Mouse (Mus musculus): Measurements from ENCODE around the gene Gm45713. TPM values are rescaled to one million over a fixed set of nuclear protein-coding genes. Genes with fewer than 3 reads are reported as not detected.
"Not testable (repeated sequence)": the region's sequence is repeated elsewhere in the genome, so short reads cannot be mapped to it uniquely, and the experiment has no call there.

The Gm45713 gene
- total RNA-seq, 2 experiments from 2014 or later: not detected

DNA sequence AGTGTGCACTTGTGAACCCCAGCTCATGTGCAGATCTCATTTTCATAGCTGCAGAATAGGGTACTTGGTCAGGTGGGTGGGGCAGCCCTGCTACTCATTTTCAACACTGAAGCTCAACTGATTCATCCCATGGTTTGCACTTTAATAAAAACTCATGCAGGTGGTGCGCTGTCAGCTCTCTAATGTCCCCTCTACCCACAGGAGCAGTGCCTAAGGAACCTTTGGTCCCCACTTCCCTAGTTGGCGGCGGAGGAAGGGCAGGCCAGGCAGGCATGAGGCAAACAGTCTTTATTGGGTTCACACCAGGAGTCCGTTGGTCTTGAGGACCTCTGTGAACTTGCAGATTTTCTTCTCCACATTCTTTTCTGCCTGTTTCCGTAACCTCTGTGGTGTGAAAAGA lies 10.4 kb downstream of the Gm45713 start:
- not testable (repeated sequence) for ATAC-seq (ENCODE audit: poor library complexity, severe bottlenecking)

- no peak for ATAC-seq (ENCODE audit: poor library complexity, severe bottlenecking)
Measured at GRCm38 (mm10) chr7:45125144-45125600, 10.9 kb downstream of the Gm45713 start.

- peak; percentile 69 for ATAC-seq (ENCODE audit: poor library complexity, severe bottlenecking)
Measured at GRCm38 (mm10) chr7:45124224-45125143, 11.5 kb downstream of the Gm45713 start, which contains the start of gene Rps11. Rps11 (minus strand) TSS chr7:45124439.

DNA sequence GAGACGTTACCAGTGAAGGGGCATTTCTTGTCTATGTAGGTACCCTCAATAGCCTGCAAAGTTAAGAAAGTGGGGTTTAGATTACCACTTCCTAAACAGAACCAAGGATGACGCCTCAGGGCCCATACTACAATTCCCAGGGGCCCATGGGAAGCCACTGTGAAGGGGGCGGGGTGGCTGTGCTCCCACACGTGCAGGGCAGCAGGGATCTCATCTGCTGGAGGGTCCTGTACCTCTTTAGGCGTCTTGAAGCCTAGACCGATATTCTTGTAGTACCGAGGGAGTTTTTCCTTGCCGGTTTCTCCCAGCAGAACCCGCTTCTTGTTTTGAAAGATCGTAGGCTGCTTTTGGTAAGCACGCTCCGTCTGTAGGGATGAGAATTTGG lies 12.9 kb downstream of the Gm45713 start:
- no peak for ATAC-seq (ENCODE audit: poor library complexity, severe bottlenecking)

- ATAC-seq (ENCODE audit: poor library complexity, severe bottlenecking): no peak
Measured at GRCm38 (mm10) chr7:45122561-45123185, 13.4 kb downstream of the Gm45713 start.

DNA sequence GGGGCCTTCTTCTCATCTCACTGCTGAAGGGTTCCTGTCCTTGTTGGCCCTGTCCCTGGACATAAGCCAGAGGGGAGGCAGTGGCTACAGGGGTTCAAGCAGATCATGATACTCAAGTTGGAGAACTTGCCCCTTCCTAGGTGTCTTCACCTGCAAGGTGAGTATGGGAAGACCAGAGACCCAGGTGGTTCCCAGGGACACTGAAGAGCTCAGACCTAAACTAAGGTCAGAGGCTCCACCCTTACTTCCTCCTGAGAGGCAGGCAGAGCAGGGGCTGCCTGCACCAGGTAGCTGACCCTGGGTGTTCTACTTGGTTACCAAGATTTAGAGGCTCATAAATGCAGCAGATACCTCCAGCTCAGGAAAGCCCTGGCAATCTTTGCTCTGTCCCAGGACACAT lies 14.1 kb downstream of the Gm45713 start:
- ATAC-seq (ENCODE audit: poor library complexity, severe bottlenecking): no peak

- ATAC-seq (ENCODE audit: poor library complexity, severe bottlenecking): peak; percentile 41
Measured at GRCm38 (mm10) chr7:45121404-45121803, 14.6 kb downstream of the Gm45713 start.

DNA sequence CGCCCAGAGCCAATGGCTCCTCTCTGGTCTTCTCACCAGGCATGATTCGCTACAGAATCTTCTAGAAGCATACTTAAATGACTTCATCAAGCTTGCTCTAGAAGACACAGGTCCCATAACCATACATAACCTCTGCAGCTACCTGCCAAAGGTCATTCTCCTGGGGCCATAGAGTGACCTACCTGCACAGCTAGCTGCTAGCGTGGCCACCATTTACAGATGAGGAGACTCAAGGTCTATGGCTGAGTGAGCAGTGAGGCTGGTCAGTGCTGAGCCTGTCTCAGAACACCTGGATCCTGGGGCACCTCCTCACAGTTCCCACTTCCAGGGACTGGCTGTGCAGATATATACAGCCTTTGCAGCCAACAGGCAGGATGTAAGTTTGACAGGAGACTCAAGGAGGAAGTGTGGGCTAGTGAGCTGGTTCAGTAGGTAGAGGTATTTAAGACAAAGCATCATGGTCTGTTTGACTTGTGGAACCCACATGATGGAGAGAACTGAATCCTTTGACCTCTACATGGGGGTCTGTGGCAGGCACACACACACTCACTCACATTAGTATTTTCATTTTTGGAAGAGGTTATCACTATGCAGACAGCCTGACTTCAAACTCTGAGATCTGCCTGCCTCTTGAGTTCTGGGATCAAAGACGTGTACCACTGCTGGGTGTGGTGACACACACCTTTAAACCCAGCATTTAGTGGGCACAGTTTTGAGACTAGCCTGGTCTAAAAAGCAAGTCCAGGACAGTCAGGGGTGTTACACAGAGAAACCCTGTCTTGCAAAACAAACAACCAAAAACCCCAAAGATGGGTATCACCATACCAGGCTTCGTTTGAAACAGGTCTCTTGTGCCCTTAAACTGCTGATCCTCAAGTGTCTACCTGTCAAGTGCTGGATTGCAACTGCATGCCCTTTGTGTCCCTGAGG lies 16.0 kb downstream of the Gm45713 start:
- no peak for ATAC-seq (ENCODE audit: poor library complexity, severe bottlenecking)

DNA sequence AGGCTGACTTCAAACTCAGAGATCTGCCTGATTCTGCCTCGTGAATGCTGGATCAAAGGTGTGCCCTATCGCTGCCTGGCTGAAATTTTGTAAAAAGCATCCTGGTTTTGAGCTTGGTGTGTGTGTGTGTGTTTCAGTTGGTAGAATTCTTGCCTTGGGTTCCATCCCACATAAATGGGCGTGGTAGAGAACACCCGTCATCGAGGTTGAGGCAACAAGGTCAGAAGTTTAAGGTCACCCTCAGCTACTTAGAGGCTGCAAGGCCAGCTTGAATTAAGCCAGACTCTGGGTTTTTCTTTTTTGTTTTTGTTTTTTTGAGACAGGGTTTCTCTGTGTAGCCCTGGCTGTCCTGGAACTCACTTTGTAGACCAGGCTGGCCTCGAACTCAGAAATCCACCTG lies 17.7 kb downstream of the Gm45713 start:
- no peak for ATAC-seq (ENCODE audit: poor library complexity, severe bottlenecking)

DNA sequence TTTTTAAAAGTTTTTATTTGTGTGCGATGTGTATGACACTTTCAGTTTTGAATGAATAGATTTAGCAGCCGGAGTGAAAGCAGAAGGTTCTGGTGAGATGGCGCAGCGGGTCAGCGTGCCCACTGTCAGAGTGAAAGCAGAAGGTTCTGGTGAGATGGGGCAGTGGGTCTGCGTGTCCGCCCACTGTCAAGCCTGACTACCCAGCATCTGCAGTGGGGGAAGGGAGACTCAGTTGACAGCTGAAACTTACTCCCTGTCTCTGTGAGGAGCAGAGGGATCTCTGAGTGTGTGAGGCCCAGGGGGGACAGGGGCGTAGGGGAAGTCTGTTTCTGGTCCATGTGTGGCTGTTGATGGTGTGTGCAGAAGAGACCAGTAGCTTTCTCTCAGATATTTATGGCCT lies 18.5 kb downstream of the Gm45713 start:
- ATAC-seq (ENCODE audit: poor library complexity, severe bottlenecking): no peak

DNA sequence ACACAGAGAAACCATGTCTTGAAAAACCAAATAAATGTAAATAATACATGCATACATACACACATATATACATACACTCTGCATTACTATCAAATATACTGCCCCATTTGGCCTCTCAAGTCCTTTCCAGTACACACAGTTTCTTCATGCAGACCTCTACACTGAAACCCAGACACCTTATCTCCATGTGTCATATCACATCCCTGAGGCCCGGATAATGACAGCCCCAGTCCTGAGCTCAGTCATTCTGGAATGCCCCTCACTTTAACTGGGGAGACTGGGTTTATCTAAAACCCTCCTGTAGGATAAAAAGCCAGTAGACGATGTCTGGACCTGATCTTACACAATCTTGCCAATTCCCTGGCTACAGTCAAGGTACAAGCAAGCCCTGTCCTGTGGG lies 22.6 kb downstream of the Gm45713 start:
- ATAC-seq (ENCODE audit: poor library complexity, severe bottlenecking): no peak

DNA sequence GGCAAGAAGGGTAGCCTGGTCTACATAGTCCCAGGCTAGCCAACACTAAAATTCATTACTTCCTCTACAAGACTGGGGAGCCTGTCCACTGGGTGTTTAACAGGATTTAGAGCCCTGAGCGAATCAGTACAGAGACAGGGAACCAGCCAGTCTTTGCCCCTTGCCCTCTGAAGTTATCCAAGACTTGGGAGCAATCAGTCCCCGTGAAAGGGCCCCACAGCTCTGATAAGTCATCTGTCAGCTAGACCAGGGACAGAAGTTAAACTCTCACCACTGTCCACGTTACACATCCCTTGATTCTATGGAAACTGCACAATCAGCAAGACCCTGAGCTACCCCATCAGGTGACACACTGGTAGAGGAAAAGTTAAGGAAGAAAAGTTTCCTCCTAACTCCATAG lies 23.5 kb downstream of the Gm45713 start:
- ATAC-seq (ENCODE audit: poor library complexity, severe bottlenecking): no peak

DNA sequence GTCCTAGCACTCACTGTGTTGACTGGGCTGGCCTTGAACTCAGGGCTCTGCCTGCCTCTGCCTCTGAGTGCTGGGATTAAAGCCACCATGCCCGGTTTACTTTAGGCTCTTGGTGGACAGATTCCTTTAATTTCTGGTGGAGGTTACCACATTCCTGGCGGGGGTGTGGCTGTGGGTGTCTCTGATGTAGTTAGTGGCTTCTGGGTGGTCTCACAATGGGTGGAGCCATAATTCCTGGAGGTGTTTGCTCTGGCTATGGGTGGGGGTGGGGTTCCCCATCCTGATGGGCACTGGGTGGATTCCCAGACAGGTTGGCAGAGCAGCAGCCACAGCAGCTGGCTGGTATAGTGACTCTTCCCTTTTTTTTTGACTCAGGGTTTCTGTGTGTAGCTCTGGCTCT lies 24.1 kb downstream of the Gm45713 start:
- no peak for ATAC-seq (ENCODE audit: poor library complexity, severe bottlenecking)

DNA sequence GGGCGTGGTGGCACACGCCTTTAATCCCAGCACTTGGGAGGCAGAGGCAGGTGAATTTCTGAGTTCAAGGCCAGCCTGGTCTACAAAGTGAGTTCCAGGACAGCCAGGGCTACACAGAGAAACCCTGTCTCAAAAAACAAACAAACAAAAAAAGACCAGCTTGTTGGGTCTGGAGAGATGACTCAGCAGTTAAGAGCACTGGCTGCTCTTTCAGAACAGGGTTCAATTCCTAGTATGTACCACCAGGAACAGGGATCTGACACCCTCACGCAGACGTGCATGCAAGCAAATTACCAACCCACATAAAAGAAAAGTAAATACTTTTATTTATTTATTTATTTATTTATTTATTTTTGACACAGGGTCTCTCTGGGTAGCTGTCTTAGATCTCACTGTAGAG lies 25.9 kb downstream of the Gm45713 start:
- ATAC-seq (ENCODE audit: poor library complexity, severe bottlenecking): not testable (repeated sequence)

DNA sequence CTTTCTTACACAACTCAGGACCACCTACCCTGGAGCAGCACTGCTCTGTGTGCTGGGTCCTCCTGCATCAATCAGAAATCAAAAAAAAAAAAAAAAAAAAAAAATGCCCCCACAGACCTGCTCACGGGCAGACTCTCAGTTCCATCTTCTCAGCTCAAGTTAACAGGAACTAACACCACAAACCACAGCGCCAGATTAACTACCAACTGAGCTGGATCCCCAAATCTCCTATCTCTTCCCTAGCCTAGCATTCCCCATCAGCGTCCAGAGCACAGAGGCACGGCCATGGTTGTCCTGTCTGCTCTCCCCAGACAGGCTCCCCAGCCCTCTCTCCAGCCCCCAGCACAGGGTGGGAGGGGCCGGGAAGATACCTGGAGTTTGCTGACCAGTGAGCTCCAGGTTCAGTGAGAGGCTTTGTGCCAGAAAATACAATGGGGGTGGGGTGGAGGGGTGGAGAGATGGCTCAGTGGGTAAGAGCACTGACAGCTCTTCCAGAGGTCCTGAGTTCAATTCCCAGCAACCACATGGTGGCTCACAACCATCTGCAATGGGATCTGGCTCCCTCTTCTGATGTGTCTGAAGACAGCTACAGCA lies 28.9 kb downstream of the Gm45713 start:
- peak; percentile 39; the same call in 1 of the 2 replicates for ATAC-seq (ENCODE audit: poor library complexity, severe bottlenecking)

DNA sequence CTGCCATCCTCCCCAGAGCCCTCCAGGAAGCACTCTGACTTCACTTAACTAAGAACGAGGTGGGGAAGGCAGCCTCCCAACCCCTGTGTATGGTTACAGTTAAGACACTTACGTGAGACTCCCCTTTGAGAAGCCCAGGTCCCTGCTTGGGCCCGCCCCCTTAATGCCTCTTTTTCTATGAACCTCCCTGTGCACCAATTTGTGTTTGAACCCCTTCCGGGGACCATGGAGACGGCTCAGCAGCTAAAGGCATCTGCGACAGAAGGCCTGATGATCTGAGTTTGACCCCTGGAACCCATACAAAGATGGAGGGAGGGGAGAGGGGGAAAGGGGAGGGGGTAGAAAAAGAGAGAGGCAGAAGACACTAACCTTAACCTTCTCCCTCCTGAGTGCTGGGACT lies 29.6 kb downstream of the Gm45713 start:
- no peak for ATAC-seq (ENCODE audit: poor library complexity, severe bottlenecking)

DNA sequence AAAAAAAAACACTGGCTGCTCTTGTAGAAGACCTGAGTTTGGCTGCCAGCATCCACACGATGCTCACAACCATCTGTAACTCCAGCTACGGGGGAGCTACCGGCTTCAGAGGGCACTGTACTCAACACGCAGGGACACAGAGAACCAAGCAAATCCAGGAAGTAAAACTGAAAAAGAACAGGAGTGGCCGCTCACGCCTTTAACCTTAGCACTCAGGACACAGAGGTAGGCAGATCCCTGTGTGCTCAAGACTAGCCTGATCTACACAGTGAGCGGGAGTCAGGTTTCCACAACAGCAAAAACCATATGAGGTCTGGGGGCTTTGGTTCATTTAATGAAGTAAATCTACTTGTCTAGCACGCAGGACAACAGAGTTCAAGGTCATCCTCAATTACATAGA lies 30.5 kb downstream of the Gm45713 start:
- ATAC-seq (ENCODE audit: poor library complexity, severe bottlenecking): no peak

- ATAC-seq (ENCODE audit: poor library complexity, severe bottlenecking): no peak
Measured at GRCm38 (mm10) chr7:45104941-45105340, 31.1 kb downstream of the Gm45713 start.

DNA sequence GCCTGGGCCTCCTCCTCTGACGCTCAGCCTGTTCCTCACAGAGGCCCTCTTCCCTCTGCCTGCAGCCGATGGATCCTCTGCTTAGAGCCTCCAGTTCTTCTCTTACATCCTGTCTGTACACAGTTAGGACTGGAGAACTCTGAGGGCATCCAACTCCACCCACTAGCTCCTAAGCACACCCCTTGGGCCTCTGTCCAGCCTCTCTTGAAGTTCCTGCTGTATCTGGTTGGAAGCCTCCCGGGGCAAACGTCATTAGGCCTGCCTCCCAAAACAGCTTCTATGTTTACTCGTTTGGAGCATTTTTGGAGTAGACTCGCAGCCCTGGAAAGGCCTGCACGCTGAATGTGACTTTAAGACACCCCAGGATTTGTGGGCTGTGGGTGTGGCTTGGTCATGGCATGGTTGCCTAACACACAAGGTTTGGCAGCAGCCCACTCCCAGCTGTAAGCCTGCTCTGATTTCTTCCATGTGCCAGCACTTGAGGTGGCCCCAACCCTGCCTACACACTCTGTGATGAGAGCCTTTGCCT lies 32.3 kb downstream of the Gm45713 start, which contains the start of gene Fcgrt:
TSS of gene Fcgrt (minus strand) at position 200 of the 529 bp plus-strand sequence.
- ATAC-seq (ENCODE audit: poor library complexity, severe bottlenecking): peak; percentile 91

DNA sequence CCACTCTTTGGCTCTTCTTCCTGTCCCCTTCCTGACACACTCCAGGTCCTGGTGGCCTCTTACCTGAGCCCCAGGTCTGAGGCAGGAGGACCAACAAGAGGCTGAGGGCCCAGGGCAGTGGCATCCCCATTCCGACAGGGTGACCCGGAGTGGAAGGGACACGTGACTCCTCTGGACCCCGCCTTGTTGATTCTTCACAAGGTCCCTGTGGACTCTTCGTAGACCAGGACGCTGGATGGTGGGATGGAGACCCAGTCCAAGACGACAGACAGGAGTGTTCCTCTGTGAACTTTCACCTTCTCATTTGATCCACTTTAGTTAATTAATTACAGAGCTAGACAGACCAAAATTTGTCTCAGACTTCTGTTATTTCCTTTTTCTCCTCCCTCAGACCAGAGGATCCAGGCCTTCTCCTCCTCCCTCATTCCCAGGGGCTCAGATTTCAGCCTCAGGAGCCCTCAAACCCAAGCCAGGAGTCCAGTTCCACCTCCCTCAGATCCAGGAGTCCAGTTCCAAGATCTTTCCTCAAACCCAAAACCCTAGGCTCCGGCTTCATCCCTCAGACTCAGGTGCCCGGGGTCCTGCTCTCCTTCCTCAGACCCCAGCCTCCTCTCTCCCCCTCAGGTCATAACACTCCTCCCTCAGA lies 33.0 kb downstream of the Gm45713 start:
- ATAC-seq (ENCODE audit: poor library complexity, severe bottlenecking): no peak

All from megakaryocyte, adult 5-6 weeks (primary cell).